Mouse (Mus musculus) cerebellum, postnatal 10 days (tissue): ENCODE measurements at regions not wholly inside any gene's neighbourhood (a gene's known extent, or its start where the extent isn't known, plus 50 kb on each side); places are given as distances from the start of the nearest gene placed in this dataset.

Experiments
- DNase-seq, 2 experiments: peaks; one replicate each; pipeline ENCODE4 v3.0.0; 2021; ENCODE audit warnings: mixed read lengths in 2 of 2

DNA sequence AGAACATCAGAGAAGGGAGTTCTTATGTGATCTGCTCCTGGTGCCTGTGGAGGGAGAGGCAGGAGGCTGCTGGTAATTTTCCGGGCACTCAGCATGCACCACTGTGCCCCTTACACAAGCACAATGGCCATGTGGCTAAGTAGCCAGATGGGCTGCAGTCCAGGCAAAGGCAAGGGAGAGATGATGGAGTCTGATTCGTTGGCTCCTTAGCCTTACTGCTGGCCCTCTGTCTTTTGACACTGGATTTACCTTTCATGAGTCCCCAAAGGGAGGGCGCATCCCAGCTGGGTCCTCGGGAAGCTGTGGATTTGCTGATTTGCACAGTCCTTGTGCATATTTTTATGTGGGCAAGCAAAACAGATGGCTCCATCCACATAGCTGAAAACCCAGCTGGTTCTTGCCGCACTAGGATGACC lies 75.6 kb upstream of the 1700025G04Rik start:
- DNase-seq: peak; percentile 90 to 95

DNA sequence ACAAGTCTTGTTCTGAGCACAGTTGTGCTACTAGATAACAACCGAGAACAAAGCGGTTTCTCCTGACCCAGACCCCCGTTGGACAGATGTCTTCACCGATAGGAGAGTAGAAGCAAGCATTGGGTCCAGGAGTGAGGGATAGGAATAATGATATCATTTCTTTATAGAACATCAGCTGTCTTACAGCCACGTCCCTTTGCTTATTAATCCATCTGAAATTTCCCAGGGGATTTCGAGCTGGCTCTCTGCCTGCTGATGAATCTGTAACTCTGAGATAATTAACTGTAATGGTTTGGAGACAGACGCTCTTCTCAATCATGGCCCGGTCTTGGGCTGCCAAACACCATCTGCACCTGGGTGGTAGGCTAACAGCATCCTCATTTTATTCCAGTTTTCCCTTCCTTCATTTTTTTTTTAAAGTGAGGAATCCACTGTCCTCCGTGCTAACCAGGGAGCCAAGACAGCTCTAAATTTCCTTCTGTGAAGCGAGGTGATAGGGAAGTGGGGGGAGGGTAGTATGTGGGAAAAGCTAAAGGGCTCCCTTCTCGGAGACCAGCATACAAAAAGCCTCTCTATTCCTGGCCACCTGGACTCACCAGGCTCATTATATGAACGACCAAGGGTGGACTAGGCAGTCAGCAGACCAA lies 75.0 kb upstream of the 1700025G04Rik start:
- DNase-seq: peak; percentile 90

DNA sequence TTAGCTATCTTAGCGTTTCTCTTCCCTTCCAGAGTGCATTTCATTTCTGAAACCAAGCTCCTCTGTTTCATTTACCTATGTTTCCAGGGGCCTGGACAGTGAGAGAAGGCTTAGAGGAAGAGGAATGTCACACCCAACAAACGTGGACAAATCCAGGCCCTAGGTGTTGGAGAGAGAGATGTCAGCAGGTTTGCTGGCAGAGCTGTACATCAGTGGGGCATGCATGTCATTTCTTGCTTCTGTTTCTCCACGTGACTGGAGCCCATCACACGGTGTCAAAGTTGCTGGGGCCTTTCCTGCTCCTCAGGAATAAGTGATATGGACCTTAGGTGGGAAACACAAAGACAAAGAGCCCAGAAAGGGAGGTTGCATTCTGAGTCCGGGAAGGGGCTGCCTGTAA lies 74.3 kb upstream of the 1700025G04Rik start:
- DNase-seq: no peak

DNA sequence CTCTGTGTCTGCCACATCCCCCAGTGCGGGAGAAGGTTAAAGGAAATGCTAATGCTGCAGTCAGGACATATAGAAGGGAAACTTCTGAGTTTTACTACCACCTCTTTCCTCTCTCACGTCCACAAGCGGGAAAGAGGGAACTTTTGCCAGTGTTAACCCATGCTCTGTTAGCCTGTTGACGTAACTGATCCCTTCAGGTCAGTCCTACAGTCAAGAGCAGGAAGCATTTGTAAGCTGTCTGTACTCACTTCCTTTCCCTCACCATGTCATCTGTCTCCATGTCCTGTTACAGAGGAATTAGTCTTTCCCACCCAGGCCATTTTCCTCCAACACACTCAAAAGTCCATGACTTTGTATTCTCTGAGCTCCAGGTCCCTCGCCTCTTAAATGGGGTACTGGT lies 62.5 kb upstream of the 1700025G04Rik start:
- DNase-seq: no peak

DNA sequence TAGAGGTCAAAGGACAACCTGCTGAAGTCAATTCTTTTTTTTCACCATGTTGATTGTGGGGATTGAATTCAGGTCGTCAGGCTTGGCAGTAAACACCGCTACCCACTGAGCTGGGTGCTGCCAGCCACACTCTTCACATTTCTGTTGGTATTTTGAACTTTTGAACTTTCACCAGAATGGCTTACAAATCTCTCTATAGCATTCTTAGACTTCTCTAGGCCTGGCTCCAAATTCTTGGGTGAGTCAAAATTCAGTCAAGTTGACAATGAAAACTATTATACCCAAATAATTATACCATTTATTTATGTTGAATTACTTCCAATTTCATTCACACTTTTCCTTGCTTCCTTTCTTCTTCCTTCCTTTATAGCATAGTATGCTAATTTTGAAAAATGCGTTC lies 58.8 kb upstream of the 1700025G04Rik start:
- no peak for DNase-seq

DNA sequence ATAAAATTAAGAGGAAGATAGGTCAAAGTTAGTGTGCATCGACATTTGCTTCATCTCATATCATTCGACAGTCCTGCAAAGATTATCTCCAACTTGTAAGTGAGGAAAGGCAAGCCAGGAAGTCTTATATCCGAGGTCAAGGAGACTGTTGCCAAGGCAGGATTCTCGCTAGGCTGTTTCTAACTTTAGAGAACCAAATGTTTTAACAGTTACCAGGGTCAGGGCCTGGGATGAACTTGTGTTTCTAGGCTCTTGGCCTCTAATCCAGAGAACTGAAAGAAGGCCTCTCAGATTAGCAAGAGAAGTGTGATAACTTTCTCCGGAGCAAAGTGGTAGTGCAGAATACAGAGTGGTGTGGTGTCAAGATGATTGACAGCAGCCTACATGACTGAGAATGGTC lies 50.2 kb upstream of the 1700025G04Rik start:
- DNase-seq: no peak
